Mouse (Mus musculus) Muller cell, postnatal 12 days (primary cell): ENCODE results near the gene Asap2.

Source experiments
- DNase-seq: peaks from one replicate; pipeline ENCODE4 v3.0.0-alpha.2; 2015; ENCODE audit errors: inconsistent ontology term

The Asap2 gene

DNA sequence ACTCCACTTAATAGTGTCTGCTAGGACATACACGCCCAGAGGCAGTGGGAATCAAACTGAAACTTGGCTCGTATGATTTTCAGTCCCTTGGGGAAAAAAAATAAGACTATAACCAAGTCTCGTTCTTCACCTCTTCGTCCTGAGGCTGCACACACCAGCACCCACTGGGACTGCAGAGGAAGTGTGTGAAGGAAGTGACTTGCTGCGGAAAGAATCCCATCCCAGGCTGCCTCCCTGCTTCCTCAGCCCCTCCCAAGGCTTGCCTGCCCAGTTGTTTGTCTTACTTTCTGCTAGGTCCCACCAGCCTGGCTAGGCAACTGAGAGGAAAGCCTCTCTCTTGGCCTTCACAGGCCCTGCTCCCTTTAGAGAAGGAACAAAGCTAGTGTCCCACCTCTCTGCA lies 274.0 kb downstream of the Asap2 start:
- DNase-seq = no peak

DNA sequence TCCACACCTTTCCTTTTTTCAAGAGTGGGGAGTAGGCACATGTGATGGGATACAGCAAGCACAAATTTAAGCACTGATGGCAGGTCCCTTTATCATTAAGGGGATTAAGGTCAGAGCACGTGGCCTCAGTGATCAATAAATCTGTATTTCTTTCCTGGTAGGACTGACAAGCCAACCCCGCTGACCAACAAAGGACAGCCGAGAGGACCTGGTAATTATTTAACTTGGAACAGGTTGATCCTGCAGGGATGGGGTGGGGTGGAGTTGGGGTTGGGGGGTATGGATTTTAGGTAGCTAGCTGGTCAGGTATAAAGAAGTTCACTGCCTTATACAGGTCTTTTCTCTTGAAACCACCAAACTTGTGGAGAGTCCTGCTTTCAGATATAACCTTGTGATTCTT lies 274.7 kb downstream of the Asap2 start:
- no peak for DNase-seq

DNA sequence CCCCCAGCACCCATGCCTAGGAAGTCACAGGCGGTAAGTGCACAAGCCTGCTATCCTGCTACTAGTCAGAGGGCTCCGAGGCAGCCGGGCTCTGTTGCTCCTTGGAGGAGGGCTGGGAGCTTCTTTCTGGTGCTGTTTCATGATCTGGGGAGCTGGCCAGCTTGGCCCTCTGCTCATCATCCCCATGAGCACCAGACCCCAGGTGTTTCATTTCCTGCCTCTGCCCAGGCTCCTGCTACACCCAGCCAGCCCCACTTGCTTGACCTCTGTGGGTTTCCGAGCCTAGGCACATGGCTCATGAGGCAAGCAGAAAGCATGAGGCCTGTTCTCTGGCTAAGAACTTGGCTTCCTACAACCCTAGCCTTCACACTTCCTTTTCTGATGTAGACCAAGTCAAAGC lies 275.2 kb downstream of the Asap2 start:
- DNase-seq = no peak

DNA sequence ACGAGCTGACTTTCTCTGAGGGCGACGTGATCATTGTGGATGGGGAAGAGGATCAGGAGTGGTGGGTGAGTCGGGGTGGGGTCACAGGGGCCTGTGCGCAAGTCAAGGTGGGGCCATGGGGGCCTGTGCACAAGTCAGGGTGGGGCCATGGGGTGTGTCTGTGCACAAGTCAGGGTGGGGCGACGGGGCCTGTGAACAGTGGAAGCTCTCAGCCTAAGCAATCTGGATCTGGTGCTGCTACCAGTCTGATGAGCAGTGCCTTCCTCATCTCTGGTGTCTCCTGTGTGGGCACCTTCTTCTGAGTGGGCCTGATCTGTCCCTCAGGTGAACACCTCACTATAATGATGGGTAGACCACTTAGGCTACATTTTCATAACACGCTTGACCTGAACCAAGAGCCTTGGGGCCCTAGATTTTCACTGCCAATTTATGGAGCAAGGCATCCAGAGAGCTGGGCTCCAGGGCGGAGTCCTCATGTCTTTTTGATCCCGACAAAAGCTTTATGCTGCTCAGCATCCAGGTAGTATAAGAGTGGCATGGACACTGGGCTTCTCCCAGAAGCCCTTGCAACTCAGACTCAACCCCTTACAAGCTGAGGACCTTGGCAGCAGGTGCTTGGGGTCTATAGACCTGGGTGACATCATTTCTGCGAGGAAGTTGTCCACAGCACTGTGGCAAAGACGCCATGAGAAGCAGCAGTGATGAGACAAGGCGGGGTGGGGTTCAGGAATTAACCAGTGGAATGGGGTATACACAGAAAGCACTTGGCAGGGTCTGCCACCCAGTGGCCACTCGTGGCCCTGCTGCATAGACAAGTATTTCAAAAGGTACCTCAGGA lies 275.9 kb downstream of the Asap2 start:
- DNase-seq = peak; percentile 60

DNA sequence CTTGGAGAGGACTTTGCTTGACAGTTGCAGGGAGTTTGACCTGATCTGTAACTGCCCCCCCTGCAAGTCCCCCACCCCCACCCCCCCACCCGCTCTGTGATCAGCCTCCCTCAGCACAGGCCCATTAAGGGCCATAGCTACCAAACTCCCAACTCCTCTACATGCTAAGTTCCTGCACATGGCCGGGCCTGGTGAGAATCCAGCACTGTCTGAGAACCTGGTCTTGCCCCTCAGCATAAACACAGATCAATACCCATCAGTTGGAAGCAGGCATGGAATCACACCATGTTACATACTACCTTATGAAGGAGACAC lies 276.5 kb downstream of the Asap2 start:
- no peak for DNase-seq

DNA sequence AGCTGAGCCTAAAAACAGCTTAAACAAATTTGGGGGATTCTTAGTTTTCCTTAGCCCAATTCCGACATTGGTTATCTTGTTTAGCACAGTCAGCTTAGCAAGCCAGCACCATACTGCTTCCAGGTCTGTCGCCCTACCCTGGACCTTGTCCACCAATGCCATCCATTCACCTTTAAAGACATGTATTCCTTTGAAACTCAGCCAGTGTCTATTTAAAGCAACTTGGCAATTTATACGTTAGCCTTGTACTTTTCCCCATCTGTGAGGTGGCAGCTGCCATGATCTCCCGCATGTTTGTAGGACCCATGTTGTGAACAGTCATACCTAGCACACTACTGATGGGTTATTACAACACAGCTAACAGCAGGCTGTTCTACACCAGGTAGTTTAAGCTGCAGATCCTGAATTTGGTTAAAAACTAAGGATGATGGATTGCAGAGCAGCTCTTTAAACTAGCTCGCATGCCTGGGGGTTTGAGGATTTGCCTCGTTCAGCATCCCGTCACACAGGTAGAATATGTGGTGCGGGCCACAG lies 277.9 kb downstream of the Asap2 start:
- DNase-seq = no peak

DNA sequence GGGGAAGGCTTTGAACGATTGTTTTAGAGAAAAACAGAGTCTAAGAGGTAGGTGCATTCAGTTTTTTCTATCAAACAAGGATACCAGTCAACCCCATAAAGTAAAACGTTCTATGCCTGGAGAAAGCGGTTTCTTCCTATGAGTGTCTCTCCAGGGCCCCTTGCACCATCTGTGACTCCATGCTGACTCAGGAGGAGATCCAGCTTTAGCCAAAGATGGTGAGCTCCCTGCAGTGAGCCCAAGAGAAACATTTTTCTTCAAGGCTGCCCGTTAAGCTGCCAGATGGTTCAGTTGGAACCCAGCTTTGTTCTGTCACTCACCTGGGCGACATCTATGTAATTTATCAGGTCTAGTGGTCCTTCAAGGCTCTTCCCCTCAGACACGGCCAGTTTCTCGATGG lies 284.2 kb downstream of the Asap2 start:
- DNase-seq = no peak

DNA sequence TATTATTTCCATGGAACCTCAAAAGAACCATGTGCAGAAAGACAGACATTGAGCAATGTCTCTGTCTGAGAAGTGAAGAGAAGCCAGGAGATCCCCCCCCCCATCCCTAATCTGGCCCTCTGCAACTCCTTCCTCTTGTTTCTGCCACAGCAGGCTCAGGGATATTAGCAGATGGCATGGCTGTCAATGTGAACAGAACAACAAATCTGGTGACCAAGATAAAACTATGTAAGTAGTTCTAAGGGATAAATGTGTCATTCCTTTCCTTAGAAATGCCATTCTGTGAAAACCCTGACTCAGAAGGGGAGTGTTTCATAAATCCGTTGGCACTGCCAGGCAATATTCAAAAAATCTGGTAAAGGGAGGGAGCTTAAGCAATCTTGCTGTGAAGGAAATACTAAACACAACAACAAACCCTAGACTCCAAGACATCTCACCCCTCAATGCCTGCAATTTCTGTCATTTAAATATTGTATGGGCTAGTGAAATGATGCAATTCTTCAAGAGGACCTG lies 287.1 kb downstream of the Asap2 start:
- no peak for DNase-seq

DNA sequence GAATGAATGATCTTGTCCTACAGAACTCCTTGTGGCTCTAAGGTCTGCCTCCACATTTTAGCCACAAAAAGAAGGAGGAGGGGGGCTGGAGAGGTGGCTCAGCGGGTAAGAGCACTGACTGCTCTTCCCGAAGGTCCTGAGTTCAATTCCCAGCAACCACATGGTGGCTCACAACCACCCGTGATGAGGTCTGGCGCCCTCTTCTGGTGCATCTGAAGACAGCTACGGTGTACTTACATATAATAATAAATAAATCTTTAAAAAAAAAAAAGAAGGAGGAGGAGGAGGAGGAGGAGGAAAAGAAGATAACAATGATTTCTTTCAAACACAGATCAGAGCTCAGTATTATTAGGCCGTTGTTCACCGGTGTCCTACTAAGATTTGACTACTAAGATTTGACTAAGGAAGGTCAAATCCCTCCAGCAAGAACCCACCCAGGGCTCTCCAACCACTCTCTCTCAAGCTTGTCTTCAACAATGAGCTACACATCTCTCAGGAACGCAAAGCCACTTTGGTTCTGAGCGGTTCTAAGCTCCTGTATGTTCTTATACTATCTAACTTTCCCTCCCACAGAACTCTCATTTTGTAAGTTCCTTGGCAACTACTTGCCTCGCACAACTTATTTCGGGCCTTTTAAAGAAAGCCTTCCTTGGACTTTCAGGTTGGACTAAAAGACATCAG lies 294.6 kb downstream of the Asap2 start, which contains the start of gene Cpsf3:
TSS of gene Cpsf3 (plus strand) at position 631 of the 681 bp plus-strand sequence.
- no peak for DNase-seq

DNA sequence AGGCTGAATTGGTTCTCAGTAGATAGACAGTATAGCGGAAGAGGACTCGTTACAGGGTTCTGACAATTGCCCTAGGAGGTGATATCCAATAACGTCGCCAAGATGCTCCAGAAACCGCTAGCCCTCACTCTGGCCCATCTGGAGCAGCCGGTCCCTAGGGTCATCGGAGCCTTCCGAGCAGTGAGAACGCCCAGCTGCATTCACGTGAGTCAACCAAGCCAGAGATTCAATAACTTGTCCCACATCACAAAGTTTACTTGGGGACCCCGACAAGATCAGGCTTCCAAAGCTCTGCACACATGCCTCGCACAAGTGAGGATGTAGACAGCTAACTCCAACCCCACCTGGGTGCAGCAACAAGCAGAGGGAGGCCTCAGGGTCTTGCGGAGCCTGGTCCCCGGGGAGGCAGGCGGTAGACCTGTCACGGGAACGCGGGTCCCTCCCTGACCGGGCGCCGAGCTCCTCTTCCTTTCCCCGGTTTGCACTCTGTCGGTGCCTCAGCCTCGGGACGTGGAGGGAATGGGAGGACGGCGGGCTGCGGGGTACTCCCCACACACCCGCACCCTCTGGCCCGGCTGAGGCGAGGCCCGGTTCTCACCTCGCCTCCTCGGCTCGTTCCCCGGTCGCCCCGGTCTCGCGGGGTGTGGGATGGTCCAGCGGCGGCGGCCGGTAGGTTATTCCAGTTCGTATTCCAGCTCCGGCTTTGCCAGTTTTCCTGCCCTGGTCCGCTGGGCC lies 295.4 kb downstream of the Asap2 start:
- no peak for DNase-seq

DNA sequence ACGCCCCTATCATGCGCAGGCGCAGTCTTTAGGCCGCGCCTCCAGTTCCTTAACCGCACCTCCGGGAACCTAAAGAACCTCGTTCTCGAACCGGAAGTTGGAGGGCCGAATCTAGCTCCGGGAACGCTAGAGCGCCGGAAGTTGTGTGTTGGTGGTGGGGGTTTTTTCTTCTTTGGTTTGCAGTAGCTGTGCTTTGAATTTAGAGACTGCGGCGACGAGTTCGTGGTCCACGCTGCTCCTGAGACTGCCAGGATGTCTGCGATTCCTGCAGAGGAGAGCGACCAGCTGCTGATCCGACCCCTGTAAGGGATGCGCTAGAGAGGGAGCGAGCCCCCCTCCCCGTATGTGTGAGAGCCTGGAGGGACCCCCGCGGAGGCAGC lies 296.0 kb downstream of the Asap2 start, which contains the start of gene Itgb1bp1:
TSS of gene Itgb1bp1 (minus strand) at position 42 of the 380 bp plus-strand sequence.
- DNase-seq = peak; percentile 97

DNA sequence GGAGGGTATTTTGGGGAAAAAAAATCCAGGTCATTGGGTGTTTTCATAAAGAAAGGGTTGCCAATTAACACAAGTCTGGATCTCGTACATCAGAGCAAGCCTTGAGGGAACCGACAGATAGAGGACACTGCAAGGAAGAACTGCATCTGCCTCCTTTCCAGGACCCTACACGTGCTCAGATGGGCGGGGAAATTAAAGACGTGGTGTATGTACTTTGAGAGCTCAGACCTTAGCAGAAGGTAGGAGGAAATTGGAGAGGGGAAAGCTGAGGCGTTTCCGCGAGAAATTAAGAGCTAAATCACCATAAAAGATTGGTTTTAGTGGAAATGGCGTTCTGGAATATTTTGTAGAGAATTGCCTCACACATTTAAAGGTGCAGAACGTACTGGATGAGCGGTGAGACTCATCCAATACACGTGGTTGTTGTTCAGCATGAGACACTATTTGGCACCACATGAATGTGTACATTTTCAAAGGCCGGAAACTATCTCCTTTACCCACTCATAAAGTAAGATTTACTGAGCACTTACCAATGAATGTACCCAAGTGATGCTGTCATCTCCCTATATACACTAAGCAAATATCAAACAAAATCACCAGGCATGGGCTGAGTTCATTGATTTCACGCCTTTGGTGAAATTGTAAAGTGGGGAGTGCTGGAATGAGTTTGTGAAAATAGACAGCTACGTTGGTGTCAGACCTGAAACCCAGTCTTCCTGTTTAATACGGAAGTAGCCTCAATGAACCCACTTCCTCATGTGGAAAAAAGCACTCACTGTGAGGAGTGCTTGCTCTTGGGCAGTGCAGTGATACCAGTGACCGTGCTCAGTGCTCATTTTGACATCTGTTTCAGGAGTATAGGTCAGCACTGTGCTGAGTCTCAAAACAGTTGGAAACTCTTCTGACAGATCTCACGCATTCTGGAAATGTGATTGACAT lies 296.7 kb downstream of the Asap2 start:
- no peak for DNase-seq

DNA sequence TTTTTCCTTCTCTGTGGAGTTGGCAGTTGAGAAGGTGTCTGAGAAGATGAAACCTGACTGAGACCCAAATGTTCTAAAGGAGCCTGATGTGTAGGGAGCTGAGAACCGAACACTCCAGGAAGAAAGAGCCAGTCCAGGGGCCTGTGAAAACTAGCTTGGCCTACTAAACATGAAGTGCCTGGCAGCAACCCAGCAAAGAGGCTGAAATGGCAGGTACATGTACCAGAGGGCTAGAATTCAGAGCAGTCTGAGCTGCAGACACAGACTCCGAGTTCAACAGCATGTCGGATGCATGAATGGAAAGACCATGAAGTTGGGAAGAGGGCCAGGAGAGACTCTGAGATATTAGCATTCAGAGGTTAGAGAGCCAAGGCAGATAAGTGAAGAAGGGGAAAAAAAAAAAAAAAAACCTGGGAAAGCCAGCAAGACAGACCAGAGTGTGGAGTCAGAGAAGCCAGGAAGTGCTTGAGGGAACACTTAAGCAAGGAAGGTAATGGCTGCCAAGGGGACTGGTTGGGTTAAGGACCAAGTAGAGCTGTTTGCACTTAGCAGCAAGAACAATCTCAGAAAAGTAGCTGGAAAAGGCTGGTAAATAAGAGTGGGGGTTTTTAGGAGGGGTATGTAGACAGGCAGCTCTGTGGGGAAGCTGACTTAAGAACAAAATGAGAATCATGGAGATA lies 298.6 kb downstream of the Asap2 start:
- no peak for DNase-seq

DNA sequence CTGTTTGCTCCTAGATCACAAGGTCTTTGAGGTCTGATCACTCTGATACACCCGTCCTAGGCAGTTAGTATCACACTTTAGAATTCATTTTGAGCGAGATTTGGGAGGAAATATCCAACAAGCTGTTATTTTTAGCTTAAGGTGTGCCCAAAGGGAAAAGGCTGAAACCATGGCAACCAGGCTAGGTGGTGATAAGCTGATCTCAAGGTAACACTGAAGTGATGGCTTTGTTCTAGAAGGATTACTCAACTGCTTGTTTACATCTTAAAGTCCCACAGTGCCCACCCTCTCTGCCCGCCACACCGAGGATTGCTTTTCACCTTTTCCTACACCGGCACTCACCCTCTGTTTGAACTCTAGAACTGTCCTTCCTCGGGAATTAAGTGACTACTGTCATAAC lies 299.4 kb downstream of the Asap2 start:
- DNase-seq = no peak

DNA sequence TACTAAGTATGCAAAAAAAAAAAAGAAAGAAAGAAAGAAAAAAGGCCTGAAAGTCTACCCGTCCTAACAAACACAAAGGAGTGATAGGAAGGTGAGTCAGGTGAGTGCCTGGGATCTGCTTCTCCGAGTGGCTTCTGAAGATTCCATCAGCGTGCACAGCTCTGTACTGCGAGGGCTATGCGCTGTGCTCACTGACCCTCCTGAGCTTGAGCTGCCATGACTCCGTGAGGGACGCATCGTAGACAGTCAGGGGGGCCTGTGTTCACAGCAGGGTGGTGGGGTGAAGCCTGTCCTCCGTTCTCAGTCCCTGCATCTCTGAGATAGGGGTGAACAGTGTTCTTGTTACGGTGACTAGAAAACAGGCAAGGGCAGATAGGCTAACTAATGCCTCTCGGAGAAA lies 308.6 kb downstream of the Asap2 start:
- no peak for DNase-seq

DNA sequence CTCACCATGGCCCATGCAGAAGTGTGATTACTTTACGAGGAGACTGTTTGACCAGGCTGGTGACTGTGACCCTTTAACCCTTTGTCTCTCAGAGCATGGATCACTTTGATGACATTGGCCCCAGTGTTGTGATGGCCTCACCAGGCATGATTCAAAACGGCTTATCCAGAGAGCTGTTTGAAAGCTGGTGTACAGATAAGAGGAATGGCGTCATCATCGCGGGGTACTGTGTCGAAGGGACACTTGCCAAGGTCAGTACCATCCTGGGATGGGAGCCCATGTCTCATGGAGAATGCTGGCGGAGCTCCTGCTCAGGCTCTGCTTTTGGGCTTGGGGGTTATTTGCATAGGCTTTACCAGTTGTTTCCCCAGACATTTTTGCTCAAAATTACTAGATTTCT lies 311.1 kb downstream of the Asap2 start:
- DNase-seq = no peak

DNA sequence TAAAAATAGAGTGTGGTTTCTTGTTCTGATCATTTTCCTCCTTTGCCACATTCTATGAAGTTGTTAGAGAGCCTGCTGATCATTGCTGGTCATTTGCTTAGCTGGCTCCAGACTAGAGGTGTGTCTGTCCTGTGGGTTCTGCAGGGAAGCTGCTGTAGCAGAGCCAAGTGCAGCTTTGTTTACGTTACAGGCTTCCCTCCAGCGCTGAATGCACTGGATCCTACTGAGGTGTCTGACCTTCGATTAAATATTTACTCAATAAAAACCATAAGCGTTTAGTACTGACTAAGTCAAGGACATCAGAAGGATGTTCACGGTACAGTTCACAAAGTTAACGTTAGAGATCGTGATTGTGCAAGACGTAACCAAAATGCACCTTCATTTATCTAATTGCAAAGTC lies 311.7 kb downstream of the Asap2 start:
- DNase-seq = no peak

DNA sequence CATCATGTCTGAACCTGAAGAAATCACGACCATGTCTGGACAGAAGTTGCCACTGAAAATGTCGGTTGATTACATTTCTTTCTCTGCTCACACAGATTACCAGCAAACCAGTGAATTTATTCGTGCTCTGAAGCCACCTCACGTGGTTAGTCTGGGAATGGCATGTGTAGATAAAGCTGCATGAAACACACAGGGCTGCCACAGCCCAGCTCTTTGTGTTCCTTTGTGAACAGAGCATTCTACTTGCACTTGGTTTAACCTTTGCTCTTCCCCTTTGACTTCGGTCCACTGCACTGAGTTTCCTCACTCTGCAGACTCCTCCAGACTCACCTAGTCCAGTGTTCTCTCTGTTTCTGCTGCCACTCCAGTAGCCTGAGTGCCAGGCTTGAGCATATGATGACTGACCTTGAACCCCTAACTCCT lies 312.1 kb downstream of the Asap2 start:
- no peak for DNase-seq

DNA sequence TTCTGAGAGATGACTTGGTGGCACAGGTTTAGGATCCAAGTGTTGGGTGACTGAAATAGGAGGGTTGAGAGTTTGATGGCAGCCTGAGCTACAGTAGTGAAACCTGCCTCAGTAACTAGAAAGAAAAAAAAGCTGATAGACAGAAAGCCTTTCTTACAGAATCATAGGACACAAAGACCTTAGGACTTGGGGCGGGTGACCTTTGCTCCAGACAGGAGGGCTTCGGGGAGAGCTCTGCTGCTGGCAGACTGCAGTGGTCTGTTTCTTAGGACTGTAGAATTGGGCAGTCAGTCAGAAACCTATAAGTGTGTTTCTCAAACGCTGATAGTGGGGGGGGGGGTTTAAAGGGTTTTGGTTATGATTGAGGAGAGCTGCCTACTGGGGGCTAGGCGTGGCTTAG lies 315.5 kb downstream of the Asap2 start:
- DNase-seq = no peak

DNA sequence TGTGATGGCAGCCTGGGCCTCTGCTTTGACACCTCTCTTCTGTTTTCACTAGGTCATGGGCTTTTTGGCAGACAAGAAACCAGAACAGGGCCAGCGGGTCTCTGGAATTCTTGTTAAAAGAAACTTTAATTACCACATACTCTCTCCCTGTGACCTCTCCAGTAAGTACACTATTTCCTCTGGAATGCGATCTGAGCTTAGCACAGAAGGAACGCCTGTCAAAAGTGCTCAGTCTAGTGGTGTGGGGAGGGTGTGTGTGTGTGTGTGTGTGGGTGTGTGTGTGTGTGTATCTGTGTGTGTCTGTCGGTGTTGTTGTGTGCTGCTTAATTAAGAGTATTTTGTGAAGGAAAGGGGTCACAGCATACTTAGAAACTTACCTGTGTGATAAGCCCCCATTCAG lies 316.5 kb downstream of the Asap2 start:
- peak; percentile 12 for DNase-seq
